Mouse (Mus musculus) testis, postnatal 10 days (tissue): Measurements from ENCODE around the gene Slc36a2.
"Not testable (repeated sequence)": the region's sequence is repeated elsewhere in the genome, so short reads cannot be mapped to it uniquely, and the experiment has no call there.

ENCODE experiments used
- DNase-seq: peaks from one replicate; pipeline ENCODE4 v3.0.0; 2021; ENCODE audit warnings: low spot score

Gene Slc36a2

DNA sequence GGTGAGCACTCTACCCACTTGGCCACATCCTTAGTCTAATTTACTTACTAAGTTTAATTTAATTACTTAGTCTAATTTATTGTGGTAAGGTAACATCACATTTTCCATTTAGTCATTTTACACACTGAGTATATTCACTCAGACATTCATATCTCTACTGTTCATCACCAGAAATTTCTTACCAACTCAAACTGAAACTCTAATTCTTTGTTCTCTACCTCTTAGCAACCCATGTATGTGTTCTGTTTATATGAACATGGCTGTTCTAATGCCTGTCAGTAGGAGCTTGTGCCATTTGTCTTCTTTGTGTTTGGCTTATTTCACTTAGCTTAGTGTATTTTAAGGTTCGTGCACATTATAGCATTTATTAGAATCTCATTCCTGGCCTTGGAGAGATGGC is 52.9 kb downstream of the Slc36a2 start:
- DNase-seq, result no peak

DNA sequence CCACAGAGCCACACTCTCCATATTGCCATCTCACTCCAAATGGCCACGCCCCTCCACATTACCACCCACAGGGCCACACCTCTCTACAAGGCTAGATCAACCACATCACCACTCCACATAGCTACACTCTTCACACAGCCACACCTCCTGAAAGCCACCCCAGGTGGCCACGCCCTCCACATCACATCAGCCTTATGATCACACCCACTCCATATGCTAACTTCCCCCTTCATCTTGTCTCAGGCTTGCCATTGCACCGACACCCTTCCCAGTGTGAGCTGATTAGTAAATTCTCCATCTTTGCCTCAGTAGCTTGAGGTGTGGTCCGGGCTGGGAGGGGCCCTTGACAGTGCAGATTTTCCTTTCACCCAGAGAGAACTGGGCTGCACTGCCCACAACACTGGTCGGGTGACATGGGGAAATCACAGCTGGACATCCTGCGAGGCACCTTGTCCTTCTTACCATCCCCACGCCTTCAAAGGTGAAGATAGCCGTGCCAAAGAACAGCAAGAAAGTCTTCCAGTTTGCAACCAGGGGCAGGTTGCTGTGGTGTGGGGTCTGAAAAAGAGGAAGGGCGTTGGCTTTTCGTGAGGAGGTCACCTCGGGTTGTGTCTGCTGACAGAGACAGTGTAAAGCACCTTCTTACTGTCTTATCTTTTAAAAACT is 53.7 kb downstream of the Slc36a2 start:
- no peak for DNase-seq

DNA sequence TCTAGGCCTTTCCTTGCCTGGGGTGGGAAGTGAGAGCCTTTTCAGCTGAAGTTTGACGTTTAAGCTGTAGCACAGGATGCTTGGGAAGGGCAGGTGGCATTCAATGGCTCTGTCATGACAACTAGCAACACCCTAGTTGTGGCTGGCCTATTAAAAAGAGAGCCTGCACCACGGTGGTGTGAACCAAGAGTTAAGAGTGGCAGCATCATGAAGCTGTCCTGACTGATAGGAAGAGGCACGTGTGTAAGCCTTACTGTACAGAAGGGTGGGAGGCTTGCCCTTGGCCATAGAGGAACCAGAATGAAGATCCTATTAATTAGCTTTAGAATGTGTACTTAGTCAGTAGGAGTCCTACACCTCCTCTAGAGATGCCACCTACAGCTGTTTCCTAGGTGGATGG is 56.5 kb downstream of the Slc36a2 start:
- DNase-seq, result no peak

DNA sequence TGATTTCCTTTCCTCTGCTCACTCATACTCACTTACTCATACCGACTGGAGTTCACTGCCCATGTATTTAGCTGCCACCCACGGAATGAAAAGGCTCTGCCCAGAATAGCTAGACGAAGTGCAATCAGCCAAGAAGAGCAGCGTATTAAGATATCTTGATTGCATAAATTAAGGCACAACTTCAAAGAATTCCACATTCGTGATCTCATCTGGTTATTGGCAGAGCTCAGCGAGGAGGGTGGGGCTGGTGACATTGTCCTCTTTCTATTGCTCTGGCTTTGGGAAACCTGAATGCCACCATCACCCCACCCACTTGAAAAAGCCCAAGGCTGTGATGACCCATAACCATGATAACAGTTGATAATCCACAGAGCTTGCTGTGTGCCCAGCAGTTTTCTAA is 56.9 kb downstream of the Slc36a2 start:
- no peak for DNase-seq

DNA sequence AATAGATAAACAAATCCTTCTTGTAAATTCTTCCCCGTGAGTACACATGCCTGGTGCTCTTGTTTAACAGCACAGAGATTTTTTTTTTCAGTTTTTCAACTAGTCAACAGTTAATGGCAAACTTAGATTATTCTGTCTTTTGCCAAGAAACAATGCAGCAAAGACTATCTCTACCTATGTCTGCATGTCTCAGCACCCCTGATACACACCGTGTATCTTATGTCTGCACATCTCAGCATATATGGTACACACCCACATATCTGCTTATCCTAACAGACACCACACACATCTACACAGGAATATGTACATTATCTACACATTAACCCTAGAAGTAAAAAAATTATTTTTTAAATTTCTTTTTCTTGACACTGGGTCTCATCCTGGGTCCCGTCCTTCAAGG is 58.2 kb downstream of the Slc36a2 start:
- DNase-seq, result no peak

DNA sequence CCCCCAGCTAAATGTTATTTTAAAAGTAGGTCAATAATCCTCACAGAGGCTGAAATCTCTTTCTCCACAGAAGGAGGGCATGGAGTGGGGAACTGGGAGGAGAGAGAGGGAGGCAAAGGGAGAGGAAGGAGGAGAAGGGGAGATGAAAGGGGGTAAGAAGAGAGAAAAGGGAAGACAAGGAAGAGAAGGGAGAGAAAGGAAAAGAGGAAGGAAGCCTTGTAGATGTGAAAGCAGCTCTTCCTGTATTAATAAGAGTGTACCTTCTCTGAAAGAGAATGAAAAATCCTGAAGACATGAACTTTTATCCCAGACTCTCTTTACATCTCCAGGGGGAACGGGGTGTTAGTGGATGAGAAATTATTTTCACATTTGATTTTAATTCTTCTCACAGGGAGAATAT is 63.4 kb downstream of the Slc36a2 start:
- DNase-seq, result no peak

DNA sequence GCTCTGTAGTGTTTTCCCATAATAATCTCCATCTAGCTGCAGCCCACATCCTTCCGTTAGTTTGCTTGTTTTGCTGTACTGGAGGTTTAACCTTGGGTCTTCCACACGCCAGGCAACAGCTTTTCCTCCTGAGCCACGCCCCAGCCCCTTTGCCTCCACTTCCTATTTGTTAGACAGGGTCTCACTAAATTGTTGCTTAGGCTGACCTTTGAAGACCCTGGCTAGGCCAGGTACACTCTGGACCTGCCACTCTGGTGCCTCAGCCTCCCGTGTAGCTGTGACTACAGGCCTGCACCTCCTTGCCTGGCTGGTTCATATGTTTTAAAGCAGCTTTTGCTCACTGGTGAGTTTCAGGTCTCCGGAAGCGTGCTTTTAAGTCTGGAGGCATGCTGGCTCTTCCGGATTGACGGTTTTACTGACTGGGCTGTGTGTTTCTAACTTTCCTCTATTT is 64.0 kb downstream of the Slc36a2 start:
- DNase-seq, result peak; percentile 58

DNA sequence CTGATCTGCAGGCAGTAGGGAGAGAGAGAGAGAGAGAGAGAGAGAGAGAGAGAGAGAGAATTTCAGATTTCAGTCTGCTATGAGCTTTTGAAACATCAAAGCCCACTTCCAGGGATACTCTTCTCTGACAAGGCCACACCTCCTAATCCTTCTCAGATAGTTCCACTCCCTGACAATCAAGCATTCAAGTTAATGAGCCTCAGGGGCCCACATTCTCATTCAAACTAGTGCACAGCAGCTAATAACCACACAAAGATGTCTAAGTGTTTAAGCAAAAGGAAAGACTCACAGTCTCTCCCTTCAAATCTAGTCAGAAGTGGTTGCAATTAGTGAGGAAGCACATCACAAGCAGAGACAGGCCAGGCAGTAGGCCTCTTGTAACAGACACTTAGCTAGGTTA is 64.6 kb downstream of the Slc36a2 start:
- DNase-seq, result no peak

DNA sequence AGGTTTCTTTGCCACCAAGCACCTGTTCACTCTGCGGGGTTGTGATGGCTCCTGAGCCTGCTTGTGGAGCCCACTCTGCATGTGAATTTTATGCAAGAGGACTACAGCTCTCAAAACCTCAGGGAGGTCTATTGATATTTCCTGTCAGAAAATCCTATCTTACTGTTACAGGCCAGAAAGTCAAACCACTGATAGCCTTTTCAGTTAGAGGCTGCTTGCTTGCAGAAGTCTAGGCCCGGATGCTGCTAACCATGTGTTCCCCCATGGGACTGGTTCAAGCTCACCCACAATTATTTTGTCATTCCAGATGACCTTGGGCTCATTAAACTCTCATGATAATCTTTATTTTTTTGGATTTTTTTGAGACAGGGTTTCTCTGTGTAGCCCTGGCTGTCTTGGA is 67.8 kb downstream of the Slc36a2 start:
- no peak for DNase-seq

DNA sequence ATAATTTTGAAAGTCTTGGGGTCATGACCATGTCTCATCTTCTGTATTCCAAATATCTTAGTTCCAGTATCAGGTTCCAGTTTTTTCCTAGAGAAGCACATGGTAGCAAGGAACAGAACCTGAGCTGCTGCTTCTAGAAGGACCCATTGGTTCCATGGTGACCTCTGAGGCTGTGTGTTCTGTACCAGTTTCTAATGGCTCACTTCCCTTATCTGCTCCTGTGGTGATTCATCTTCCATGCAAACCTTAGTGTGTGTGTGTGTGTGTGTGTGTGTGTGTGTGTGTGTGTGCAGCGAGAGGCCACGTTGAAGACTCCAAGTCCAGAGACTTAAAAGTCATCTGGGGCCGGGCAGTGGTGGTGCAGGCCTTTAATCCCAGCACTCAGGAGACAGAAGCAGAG is 68.9 kb downstream of the Slc36a2 start:
- DNase-seq, result no peak

DNA sequence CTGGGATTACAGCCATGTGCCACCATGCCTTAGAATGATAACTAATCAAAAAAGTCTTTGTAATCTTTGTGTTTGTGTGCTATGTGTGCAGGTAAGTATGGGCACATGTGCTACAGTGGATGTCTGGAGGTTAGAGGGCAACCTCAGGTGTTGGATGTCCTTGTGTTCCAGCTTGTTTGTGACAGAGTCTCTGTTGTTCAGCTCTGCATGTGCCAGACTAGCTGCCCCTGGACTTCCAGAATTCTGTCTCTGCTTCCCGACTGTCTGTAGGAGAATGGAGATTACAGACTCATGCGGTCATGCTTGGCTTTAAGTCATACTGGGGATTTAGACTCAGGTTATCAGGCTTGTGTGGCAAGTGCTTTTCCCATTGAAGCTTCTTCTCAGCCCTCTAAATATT is 70.6 kb downstream of the Slc36a2 start:
- no peak for DNase-seq

DNA sequence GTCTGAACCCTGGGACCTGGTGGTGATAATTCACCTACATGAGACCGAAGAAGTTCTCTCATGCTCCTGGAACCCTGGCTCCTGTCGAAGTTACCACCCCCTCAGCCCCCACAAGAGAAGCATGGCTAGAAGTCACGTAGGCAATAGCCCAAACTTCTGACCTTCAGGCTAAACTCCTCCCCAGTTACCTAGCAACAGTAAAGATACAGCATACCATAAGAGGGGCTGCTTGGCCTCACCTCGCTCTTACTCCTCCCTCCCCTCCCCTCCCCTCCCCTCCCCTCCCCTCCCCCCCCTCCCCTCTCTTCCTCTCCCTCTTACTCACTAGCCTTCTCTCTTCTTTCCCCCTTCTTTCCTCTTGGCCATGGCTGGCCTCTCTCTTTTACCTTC is 71.0 kb downstream of the Slc36a2 start:
- not testable (repeated sequence) for DNase-seq

DNA sequence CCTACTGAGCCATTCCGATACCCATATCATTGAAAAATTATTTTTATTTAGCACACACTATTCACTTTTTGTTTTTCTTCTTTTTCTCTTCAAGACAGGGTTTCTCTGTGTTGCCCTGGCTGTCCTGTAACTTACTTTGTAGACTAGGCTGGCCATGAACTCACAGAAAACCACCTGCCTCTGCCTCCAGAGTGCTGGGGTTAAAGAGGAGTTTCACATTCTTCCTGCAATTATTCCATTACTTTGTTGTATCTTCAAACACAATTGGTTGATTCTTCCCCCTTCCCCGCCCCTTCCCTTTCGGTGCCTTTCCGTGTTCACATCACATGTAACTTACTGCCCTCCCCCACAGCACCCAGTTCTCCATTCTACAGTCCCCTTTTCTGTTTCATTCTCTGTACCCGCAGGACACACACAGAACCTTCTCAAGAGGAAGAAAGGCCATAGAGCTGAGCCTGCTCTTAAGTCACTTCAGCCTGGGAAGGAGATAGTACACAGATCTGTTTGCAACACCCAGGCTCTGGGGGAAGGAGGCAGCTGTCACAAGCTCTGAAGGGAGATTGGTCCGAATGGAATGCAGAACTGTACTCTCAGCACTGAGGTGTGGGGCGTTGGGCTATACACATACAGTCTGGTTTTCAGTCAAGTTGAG is 71.5 kb downstream of the Slc36a2 start:
- DNase-seq, result no peak

DNA sequence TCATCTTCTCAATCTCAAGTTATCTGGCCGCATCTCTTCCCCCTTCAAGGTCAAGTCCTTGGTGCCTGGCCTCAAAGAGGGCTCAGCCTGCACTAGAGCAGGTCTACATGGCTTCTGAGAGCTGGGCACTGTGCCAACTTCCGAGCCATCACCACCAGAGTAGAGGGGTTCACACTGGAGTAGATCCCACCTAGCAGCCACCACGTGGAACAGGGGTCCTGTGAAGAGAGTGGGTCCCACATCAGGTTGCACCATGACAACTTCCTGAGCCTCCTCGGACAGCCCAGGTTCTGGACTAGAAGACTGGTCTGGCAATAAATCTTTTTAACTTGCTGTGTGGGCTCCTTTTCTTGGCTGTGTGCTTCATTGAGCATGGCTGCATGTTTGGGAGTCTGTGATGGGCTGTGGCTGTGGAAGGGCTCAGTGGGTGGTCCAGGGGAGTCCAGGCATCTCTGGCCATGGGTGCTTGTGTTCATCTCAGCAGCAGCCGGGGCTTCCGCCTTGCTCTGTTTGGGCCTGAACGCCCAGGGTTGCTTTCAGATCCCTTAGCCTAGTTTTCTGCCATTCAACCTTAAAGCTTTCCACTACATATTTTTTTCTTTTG is 74.2 kb downstream of the Slc36a2 start:
- peak; percentile 70 for DNase-seq

DNA sequence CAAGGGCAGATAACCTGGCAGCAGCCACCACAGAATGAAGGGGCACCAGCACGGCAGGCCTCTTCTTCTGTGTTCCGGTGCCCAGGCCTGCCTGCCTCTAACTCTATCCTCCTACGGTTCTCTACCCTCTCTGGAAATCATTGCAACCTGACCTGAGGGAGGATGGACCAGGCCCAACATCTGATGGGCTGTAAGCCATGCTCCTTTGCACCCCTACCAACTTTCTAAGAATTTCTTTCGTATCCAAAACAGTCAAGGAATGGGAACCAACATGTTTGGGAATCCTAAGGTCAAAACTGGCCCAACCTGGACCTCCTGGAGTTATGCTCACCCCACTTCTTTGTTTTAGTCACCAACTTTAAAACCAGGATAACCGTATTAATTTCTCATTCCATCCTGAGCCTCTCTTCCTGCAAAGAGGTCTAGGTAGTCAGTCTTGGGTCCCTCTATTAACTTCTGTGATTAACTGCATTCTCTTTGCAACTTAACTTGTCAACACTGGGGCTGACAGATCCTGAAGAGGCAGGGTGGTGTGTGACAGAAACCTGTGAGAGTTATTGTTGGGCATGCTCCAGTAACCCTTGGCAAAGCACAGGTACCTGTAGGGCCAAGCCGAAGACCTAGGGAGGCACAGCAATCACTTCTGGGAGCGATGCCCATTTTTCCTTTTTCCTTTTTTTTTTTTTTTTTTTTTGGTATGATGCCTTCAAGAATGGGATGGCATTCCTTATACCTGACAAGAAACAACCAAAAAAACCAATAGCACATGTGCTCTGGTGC is 75.2 kb downstream of the Slc36a2 start:
- DNase-seq, result no peak
